Mouse (Mus musculus): Measurements from ENCODE around the gene Zfand3. TPM values are rescaled to one million over a fixed set of nuclear protein-coding genes. Genes with fewer than 3 reads are reported as not detected.

The Zfand3 gene
- polyA plus RNA-seq, 1 experiment, result not detected

DNA sequence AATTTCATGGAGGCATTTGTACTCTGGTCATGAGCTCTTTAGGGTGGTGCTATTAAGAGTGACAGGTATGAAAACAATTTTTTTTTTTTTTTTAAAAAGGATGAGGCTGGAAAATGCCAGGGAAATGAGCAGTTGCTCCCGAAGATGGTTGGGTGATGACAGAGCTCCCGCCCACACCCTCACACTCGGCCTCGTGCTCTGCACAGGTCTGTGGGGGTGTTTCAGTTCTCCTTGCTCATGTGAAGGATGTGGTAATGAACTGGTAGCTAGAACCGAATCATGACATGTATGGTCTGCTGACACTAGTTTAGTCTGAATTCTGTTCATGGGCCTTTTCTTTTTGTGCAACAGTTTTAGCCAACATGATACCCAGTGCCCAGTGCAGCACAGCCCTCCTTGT lies 66.1 kb downstream of the Zfand3 start:
- WGBS, result 50% methylated on average over 5 of the region's 5 CpGs
- TF ChIP-seq POLR2A (IDR thresholded peaks at IDR 0.05; ENCODE audit: insufficient read depth, low read depth, low read length) (no peak), CTCF (IDR thresholded peaks at IDR 0.05; ENCODE audit: insufficient read depth, low read depth, low read length) (no peak)
- H3K4me1 ChIP-seq (ENCODE audit: control insufficient read depth, insufficient read depth, low read length), result peaks cover 5% of the 10 kb centered on the region
- H3K4me3 ChIP-seq (ENCODE audit: insufficient read depth, low read depth, low read length), result no peak overlapping the region
- H3K27ac ChIP-seq (ENCODE audit: insufficient read depth, low read depth, low read length), result no peak overlapping the region

DNA sequence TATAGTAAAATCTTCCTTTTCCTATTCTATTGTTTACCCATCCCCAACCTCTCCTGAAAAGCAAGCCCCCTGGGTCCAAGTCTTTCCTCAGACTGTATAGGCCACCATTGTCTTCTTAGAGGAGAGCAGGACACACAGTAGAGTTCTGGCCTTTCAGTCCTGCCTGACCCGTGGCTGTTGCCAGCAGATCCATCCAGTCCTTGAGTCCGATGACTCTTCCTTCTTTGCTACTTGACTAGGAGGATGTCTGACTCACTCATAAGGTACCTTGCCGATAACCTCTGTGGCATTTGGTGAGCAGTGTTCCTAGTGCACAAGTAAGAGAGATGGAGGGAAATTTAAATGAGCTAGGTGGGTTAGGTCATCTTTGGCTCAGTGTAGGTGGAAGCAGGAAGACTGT lies 68.1 kb downstream of the Zfand3 start:
- Histone ChIP-seq H3K4me3 (ENCODE audit: insufficient read depth, low read depth, low read length) (no peak overlapping the region), H3K4me1 (ENCODE audit: control insufficient read depth, insufficient read depth, low read length) (peaks cover 3% of the 10 kb centered on the region), H3K27ac (ENCODE audit: insufficient read depth, low read depth, low read length) (no peak overlapping the region)
- WGBS, result 84% methylated on average over 3 of the region's 3 CpGs
- TF ChIP-seq POLR2A (IDR thresholded peaks at IDR 0.05; ENCODE audit: insufficient read depth, low read depth, low read length) (no peak), CTCF (IDR thresholded peaks at IDR 0.05; ENCODE audit: insufficient read depth, low read depth, low read length) (no peak)

DNA sequence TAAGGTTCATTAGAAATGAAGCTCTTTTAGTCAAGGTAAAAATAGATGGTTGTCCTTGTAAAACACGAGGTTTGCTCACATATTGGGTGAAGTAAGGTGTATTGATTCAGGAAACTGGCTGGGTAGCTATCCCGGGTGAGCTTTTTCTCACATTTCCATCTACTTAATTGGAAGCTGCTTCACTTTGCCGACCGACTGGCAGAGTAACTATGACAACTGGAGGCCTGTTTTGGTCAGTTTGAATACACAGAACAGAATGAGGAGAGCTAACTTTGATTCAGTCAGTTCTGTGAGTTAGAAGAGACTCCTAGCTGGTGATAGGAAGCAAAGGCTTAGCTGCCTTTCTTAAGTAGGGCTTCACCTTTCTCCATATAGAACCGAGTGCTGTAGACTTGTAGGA lies 71.4 kb downstream of the Zfand3 start:
- WGBS, result 37% methylated on average over 5 of the region's 5 CpGs
- TF ChIP-seq POLR2A (IDR thresholded peaks at IDR 0.05; ENCODE audit: insufficient read depth, low read depth, low read length), result no peak
- TF ChIP-seq CTCF (IDR thresholded peaks at IDR 0.05; ENCODE audit: insufficient read depth, low read depth, low read length), result no peak
- Histone ChIP-seq H3K4me3 (ENCODE audit: insufficient read depth, low read depth, low read length) (no peak overlapping the region), H3K27ac (ENCODE audit: insufficient read depth, low read depth, low read length) (no peak overlapping the region), H3K4me1 (ENCODE audit: control insufficient read depth, insufficient read depth, low read length) (no peaks in the 10 kb centered on the region; the same call in 1 of the 2 replicates)

DNA sequence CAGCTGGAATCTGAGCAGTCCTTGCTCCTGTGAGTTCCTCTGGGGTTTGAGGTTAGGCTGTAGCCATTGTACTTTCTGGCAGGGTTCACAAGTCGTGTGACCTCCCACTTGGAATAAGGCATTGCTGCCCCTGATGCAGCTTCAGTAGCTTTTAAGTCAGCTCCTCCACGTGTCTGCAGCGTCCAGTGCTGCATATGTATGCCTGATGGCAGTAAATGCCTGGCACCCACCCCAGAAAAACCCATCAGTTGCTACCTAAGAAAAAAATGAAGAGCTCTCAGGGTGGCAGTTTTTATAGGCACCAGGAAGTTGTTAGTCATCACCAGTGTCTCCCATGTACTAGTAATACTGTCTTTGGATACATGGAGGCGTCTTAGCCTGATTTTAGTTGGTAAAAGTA lies 79.5 kb downstream of the Zfand3 start:
- H3K4me1 ChIP-seq (ENCODE audit: control insufficient read depth, insufficient read depth, low read length), result peaks cover 7% of the 10 kb centered on the region
- no peak overlapping the region for H3K4me3 ChIP-seq (ENCODE audit: insufficient read depth, low read depth, low read length)
- TF ChIP-seq POLR2A (IDR thresholded peaks at IDR 0.05; ENCODE audit: insufficient read depth, low read depth, low read length) (no peak), CTCF (IDR thresholded peaks at IDR 0.05; ENCODE audit: insufficient read depth, low read depth, low read length) (no peak)
- 48% methylated on average over 4 of the region's 4 CpGs for WGBS
- H3K27ac ChIP-seq (ENCODE audit: insufficient read depth, low read depth, low read length), result no peak overlapping the region

DNA sequence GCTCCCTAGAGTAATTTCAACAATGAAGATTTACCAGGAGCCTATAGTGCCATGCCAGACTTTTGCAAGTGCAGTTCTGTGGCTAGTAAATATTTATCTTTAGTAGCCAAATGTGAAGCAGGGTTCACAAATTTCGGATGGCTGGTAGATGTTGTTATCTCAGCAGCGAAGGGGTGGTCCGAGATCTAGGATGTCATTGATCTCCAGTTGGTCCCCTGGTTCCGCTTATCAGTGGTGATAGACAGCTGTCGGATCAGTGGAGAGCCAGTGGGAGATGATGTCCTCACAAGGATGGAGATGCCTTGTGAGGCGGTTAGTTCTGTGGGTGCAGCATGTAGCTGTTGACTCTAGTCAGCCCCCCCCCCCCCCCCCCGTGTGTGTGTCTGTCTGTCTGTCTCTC lies 82.2 kb downstream of the Zfand3 start:
- H3K4me1 ChIP-seq (ENCODE audit: control insufficient read depth, insufficient read depth, low read length), result peaks cover 7% of the 10 kb centered on the region
- WGBS, result 92% methylated on average over 7 of the region's 7 CpGs
- H3K4me3 ChIP-seq (ENCODE audit: insufficient read depth, low read depth, low read length), result no peak overlapping the region
- TF ChIP-seq CTCF (IDR thresholded peaks at IDR 0.05; ENCODE audit: insufficient read depth, low read depth, low read length) (no peak), POLR2A (IDR thresholded peaks at IDR 0.05; ENCODE audit: insufficient read depth, low read depth, low read length) (no peak)
- H3K27ac ChIP-seq (ENCODE audit: insufficient read depth, low read depth, low read length), result no peak overlapping the region

DNA sequence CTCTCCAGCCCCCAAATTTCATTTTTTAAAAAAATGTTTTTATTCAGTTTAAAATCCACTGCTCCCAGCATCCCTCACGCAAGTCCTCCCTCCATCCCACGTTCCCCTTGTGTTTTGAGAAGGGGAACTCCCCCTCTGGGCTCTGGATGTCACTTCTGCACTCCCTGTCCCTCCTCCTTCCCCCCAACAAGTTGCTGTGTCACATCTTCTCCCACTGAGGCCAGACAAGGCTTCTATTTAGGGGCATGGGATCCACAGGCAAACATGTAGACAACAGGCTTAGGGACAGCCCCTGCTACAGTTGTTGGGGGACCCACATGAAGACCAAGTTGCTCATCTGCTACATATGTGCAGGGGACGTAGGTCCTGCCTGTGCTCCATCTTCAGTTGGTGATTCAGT lies 83.9 kb downstream of the Zfand3 start:
- H3K27ac ChIP-seq (ENCODE audit: insufficient read depth, low read depth, low read length), result no peak overlapping the region
- TF ChIP-seq CTCF (IDR thresholded peaks at IDR 0.05; ENCODE audit: insufficient read depth, low read depth, low read length) (no peak), POLR2A (IDR thresholded peaks at IDR 0.05; ENCODE audit: insufficient read depth, low read depth, low read length) (no peak)
- peaks cover 7% of the 10 kb centered on the region for H3K4me1 ChIP-seq (ENCODE audit: control insufficient read depth, insufficient read depth, low read length)
- no peak overlapping the region for H3K4me3 ChIP-seq (ENCODE audit: insufficient read depth, low read depth, low read length)
- 83% methylated on average over 3 of the region's 3 CpGs for WGBS

DNA sequence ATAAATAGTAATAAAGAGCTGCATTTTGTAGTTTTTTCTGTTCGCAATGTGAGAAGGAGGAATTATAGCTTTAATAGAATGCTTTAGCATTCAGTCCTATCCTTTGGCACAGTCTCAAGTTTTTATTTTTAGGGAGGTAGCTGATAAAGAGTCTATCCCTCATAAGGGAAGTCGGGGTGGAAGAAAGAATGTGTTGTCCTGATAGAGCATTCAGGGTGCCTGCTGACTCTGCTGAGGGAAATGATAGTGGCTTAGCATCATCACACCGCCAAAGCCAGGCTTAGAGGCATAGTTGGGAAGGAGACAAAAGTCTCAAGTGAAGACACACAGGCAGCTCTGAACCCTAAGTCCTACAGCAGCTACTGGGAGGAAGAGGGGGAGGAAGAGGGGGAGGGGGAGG lies 85.9 kb downstream of the Zfand3 start:
- Histone ChIP-seq H3K4me1 (ENCODE audit: control insufficient read depth, insufficient read depth, low read length) (0 out of 2 replicates have a peak, but pooled peaks cover 4% of the 10 kb centered on the region), H3K27ac (ENCODE audit: insufficient read depth, low read depth, low read length) (no peak overlapping the region), H3K4me3 (ENCODE audit: insufficient read depth, low read depth, low read length) (no peak overlapping the region)
- TF ChIP-seq CTCF (IDR thresholded peaks at IDR 0.05; ENCODE audit: insufficient read depth, low read depth, low read length), result no peak
- no peak for TF ChIP-seq POLR2A (IDR thresholded peaks at IDR 0.05; ENCODE audit: insufficient read depth, low read depth, low read length)
- 25% methylated on average over 3 of the region's 3 CpGs for WGBS

DNA sequence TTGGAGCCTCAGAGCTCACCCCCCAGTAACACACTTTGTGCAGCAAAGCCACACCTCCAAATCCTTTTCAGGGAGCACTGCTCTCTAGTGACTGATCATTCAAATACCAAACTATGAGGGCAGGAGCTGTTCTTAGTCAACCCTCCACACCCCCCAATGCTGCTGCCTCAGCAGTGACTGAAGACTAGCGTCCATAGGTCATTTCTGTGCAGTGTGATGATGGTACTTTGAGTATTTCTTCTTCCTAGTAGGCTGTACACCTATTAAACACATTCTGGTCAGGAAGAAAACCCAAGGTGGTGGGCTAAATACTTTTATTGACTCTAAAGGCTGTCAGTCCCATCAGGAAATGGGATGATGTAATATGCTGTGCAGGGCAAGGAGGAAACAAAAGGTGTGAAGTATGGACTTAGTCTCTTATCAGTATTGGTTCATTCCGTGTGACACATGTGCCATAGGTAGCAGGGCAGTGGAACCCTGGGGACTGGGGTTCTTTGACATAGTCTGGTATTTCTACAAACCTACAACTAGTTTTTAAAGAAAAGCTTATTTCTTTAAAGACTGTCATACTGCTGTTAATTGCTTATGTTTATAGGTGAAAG lies 88.7 kb downstream of the Zfand3 start:
- Histone ChIP-seq H3K4me3 (ENCODE audit: insufficient read depth, low read depth, low read length) (no peak overlapping the region), H3K4me1 (ENCODE audit: control insufficient read depth, insufficient read depth, low read length) (peaks cover 6% of the 10 kb centered on the region; the same call in 1 of the 2 replicates), H3K27ac (ENCODE audit: insufficient read depth, low read depth, low read length) (no peak overlapping the region)
- 94% methylated on average over 2 of the region's 2 CpGs for WGBS
- TF ChIP-seq CTCF (IDR thresholded peaks at IDR 0.05; ENCODE audit: insufficient read depth, low read depth, low read length) (no peak), POLR2A (IDR thresholded peaks at IDR 0.05; ENCODE audit: insufficient read depth, low read depth, low read length) (no peak)

DNA sequence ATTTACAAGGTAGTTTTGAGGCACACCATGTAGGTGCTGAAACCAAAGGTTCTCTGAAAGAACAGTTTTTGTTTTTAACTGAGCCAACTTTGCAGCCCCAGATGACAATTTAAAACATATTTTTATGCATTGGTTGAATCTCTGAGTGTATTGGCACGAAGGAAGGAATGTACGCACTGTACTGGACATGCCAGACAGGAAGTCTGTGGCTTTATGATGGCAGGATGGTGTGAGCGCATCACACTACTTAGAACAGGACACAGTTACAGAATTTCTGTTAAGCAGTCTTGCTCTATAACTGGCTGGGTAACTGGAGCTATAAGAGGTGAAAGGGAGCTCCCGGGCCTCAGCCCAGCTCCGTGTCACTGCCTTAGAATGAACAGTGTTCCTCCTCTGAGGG lies 92.6 kb downstream of the Zfand3 start:
- H3K4me3 ChIP-seq (ENCODE audit: insufficient read depth, low read depth, low read length), result no peak overlapping the region
- TF ChIP-seq CTCF (IDR thresholded peaks at IDR 0.05; ENCODE audit: insufficient read depth, low read depth, low read length) (no peak), POLR2A (IDR thresholded peaks at IDR 0.05; ENCODE audit: insufficient read depth, low read depth, low read length) (no peak)
- H3K27ac ChIP-seq (ENCODE audit: insufficient read depth, low read depth, low read length), result no peak overlapping the region
- WGBS, result 72% methylated on average over 5 of the region's 5 CpGs
- peaks cover 3% of the 10 kb centered on the region; the same call in 1 of the 2 replicates for H3K4me1 ChIP-seq (ENCODE audit: control insufficient read depth, insufficient read depth, low read length)

Data from olfactory bulb, adult 2 months (tissue).